Mouse (Mus musculus): ENCODE data around the gene Cited2.

Gene Cited2

GRCm38 (mm10) chr10:17723871-17724741 is 1.1 kb downstream of the Cited2 start:
- no peak for DNase-seq (ENCODE audit: low read depth, low spot score)

DNA sequence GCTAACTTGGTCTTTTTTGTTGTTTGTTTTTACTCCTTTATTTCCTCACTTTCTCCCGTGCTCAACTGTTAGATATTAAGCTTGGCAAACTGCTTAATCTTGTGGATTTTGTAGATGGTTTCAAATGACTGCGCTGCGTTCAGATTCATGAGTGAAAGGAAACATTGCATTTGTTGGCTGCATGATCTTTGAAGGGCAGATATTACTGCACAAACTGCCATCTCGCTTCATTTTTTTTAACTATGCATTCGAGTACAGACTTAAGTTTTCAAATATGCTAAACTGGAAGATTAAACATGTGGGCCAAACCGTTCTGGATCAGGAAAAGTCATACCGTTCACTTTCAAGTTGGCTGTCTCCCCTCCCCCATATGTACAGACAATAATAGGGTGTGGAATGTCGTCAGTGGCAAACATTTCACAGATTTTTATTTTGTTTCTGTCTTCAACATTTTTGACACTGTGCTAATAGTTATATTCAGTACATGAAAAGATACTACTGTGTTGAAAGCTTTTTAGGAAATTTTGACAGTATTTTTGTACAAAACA is 2.1 kb downstream of the Cited2 start:
- DNase-seq (ENCODE audit: low read depth, low spot score), result no peak

- DNase-seq (ENCODE audit: low read depth, low spot score), result no peak
Observed at GRCm38 (mm10) chr10:17725644-17726372, 2.8 kb downstream of the Cited2 start.

DNA sequence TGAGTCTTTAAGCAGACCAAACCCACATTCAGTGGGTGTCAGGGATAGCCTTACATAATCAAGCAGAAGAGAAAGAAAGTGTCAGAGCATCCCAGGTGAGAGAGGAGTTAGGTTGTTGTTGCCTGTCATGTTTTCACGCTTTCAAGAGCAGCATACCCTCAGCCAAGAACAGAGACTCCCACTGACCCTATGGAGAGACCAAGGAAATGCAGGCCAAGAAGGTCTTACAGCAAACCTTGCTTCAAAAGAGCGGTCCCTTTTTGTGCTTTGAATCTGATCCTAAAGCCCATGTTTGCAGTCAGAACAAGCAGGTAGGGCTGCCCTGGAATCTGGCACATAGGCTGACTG is 3.3 kb downstream of the Cited2 start:
- DNase-seq (ENCODE audit: low read depth, low spot score), result no peak

- DNase-seq (ENCODE audit: low read depth, low spot score), result no peak
Observed at GRCm38 (mm10) chr10:17727161-17727925, 4.3 kb downstream of the Cited2 start.

DNA sequence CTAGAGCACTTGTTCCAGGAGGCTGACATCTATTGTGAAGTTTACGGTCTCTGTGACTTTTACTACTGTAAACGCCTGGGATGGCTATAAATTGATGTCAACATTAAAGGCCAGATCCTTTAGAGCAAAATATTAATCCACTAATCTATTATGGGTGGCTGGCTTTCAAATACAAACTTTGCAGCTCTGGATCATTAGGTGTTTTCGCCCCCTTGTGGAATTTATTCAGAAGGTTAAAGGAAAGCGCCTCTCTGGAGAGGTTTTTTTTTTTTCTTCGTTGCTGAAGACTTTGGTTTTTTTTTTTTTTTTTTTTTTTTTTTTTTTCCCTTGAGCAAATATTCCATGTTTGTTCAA is 4.9 kb downstream of the Cited2 start:
- DNase-seq (ENCODE audit: low read depth, low spot score), result no peak

DNA sequence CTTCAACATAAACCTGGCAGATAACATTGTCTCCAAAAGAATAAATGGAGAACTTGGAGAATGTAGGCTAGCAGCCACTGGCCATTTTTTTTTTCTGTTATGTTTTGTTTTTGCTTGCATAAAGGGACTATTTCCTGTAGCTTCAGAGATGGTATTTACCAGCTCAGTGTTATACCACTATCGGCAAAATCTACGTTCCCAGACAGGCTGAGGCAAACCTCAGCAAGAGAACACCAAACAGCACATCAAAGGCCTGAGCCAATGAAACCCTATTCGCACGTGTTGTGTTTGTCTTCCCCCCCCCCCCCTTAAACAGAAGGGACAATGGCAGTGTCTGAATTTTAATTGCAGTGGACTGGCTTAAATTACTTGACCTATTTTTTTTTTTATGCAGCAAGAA is 5.7 kb downstream of the Cited2 start:
- no peak for DNase-seq (ENCODE audit: low read depth, low spot score)

DNA sequence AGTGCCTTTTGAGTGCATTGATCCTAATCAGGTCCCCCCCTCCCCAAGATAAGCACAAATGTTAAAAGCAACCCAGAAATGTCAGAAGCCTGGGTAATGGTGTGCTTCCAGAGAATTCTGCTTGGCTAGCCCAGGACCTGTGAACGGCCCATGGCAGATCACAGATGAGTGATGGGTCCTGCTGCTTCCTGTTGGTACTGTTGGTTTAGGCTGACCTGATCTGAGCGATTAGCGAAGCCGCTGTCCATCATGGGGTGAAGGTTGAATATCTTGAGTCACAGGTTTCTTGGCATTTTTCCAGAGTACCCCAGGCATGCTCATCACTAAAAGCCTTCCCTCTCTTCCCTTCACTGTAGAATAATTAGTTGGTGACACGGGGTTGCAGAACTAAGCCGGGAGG is 6.5 kb downstream of the Cited2 start:
- no peak for DNase-seq (ENCODE audit: low read depth, low spot score)

DNA sequence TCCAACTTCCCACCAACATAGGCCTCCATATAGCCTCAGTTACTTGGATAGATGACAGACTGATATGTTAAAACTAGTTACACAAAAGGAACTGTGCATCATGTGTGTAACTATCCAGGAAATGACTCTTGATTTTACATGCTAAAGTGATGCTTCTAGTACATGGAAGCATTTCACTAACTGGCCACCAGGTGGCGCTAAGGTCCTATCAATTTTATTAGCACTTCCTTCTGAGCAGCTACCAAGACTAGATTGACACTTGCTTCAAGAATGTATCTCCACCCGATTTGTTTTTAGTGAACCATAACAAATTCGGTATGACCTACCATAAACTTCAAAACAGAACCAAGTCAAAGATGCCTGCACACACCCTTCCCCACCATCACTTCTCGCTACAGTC is 10.0 kb downstream of the Cited2 start:
- DNase-seq (ENCODE audit: low read depth, low spot score), result no peak

- no peak for DNase-seq (ENCODE audit: low read depth, low spot score)
Observed at GRCm38 (mm10) chr10:17742581-17742980, 19.6 kb downstream of the Cited2 start.

GRCm38 (mm10) chr10:17752478-17752877 is 29.5 kb downstream of the Cited2 start:
- DNase-seq (ENCODE audit: low read depth, low spot score), result no peak

GRCm38 (mm10) chr10:17759772-17760171 is 36.8 kb downstream of the Cited2 start:
- no peak for DNase-seq (ENCODE audit: low read depth, low spot score)

- no peak for DNase-seq (ENCODE audit: low read depth, low spot score)
Observed at GRCm38 (mm10) chr10:17760750-17761613, 38.0 kb downstream of the Cited2 start.

DNA sequence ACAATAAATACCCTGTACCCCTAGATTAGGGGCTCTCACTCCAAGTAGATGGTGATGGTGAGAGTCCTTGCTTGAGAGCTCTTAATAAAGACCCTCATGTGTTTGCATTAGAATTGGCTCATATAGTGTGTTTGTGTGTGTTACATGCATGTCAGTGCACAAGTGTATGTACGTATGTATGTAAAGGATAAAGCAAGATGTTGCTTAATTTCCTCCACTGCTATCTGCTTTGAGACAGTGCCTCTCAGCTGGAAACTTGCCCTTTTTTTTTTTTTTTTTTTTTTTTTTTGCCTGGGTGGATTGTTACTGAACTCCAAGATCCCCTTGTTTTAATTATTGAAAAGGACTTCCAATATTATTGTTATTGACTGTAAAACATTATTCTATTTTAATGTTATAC is 38.6 kb downstream of the Cited2 start:
- DNase-seq (ENCODE audit: low read depth, low spot score), result no peak

- DNase-seq (ENCODE audit: low read depth, low spot score), result no peak
Observed at GRCm38 (mm10) chr10:17762946-17763345, 39.9 kb downstream of the Cited2 start.

- DNase-seq (ENCODE audit: low read depth, low spot score), result no peak
Observed at GRCm38 (mm10) chr10:17769856-17770255, 46.8 kb downstream of the Cited2 start.

DNA sequence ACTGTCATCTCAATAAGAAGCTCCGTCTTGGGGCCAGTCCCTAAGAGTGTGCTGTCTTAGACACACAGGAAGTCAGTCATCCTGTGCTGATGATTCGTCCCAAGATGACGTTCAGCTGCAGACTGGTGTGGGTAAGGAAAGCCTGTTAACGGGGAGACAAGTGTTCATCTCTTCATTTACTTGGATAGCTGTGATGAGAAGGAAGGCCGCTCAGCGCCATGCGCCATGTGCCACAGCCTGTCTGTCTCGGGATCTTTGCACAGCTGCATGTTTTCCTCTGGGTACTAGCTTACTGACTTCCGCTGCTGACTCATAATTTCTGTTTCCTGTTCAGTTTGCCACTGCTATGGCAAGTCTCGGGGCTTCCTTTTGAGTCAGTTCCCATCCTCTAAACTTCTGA is 49.3 kb downstream of the Cited2 start:
- no peak for DNase-seq (ENCODE audit: low read depth, low spot score)

DNA sequence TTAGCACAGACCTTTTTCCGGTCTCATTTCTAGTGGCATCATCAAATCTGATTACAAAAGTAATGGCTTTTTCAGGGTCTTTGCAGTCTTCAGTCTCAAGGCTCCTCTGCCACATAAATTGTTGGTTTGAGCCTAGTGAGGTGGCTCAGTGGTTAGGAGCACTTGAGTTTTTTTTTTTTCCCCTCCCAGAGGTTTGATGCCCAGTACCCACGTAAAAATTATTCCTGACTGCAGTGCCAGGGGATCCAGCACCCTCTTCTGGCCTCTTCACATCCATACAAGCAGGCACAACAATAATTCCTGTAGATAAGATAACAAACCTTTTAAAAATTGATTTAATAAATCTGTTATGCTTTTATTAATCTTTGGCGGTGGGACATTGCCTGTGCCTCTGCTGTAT is 51.3 kb downstream of the Cited2 start:
- DNase-seq (ENCODE audit: low read depth, low spot score), result no peak

- DNase-seq (ENCODE audit: low read depth, low spot score), result no peak
Observed at GRCm38 (mm10) chr10:17775079-17775478, 52.1 kb downstream of the Cited2 start.
